Mouse (Mus musculus): Measurements from ENCODE around the gene Trim7. TPM values are rescaled to one million over a fixed set of nuclear protein-coding genes. Genes with fewer than 3 reads are reported as not detected.

Trim7 gene
- total and polyA plus RNA-seq, 3 experiments: 0.81 to 1.3 TPM; not detected in 1

GRCm38 (mm10) chr11:48841213-48841612 lies 15.3 kb downstream of the Trim7 start:
- Histone ChIP-seq H3K9ac (ENCODE audit: control insufficient read depth, low read depth, low read length, poor library complexity, severe bottlenecking) (no peak overlapping the region), H3K36me3 (ENCODE audit: control insufficient read depth in 1 of 2, insufficient read depth in 2 of 2, low read length in 2 of 2) (peaks cover 0 to 6% of the 10 kb centered on the region in 2 experiments; a peak in 2 of 4 replicates), H3K4me3 (ENCODE audit: control insufficient read depth in 1 of 2, insufficient read depth in 1 of 2, low read depth in 2 of 2, low read length in 2 of 2) (no peak overlapping the region), H3K9me3 (replicated peaks; ENCODE audit: insufficient read depth, low read length) (no peaks in the 10 kb centered on the region), H3K4me1 (ENCODE audit: control insufficient read depth in 1 of 2, insufficient read depth in 2 of 2, low read length in 2 of 2) (peaks cover 0 to 17% of the 10 kb centered on the region in 2 experiments; a peak in 2 of 4 replicates), H3K27me3 (ENCODE audit: control insufficient read depth in 1 of 2, insufficient read depth in 2 of 2, low read length in 2 of 2) (no peaks in the 10 kb centered on the region), H3K27ac (ENCODE audit: control insufficient read depth, low read depth, low read length) (no peak overlapping the region), H3K79me2 (ENCODE audit: control insufficient read depth, insufficient read depth, low read length, poor library complexity) (no peaks in the 10 kb centered on the region; the same call in 1 of the 2 replicates)
- TF ChIP-seq NRF1 (IDR thresholded peaks at IDR 0.05; ENCODE audit: insufficient read depth, low read depth, low read length, poor library complexity, severe bottlenecking) (no peak), EP300 (IDR thresholded peaks at IDR 0.05; ENCODE audit: low read depth in 1 of 2, low read length in 2 of 2) (no peak), MAFK (IDR thresholded peaks at IDR 0.05; ENCODE audit: borderline replicate concordance, low read depth, low read length) (no peak), GATA1 (IDR thresholded peaks at IDR 0.05; ENCODE audit: low read depth, low read length) (no peak), ETS1 (IDR thresholded peaks at IDR 0.05; ENCODE audit: low read depth, low read length) (no peak), POLR2AphosphoS2 (IDR thresholded peaks at IDR 0.05; ENCODE audit: low read length) (no peak), TAL1 (IDR thresholded peaks at IDR 0.05; ENCODE audit: low read length) (no peak), TCF12 (IDR thresholded peaks at IDR 0.05; ENCODE audit: low read depth, low read length) (no peak), ZKSCAN1 (IDR thresholded peaks at IDR 0.05; ENCODE audit: low read depth, low read length) (no peak), CHD2 (IDR thresholded peaks at IDR 0.05; ENCODE audit: low read length) (no peak), E2F4 (IDR thresholded peaks at IDR 0.05; ENCODE audit: borderline replicate concordance, low read depth, low read length) (no peak), USF2 (IDR thresholded peaks at IDR 0.05; ENCODE audit: borderline replicate concordance in 1 of 2, insufficient read depth in 1 of 2, low read depth in 1 of 2, low read length in 2 of 2) (no peak), RCOR1 (IDR thresholded peaks at IDR 0.05; ENCODE audit: low read depth, low read length) (no peak), UBTF (IDR thresholded peaks at IDR 0.05; ENCODE audit: borderline replicate concordance, insufficient read depth, low read depth, low read length) (no peak), NELFE (IDR thresholded peaks at IDR 0.05; ENCODE audit: low read depth, low read length) (no peak)
- DNase-seq (ENCODE audit: low read depth, low spot score): no peak

GRCm38 (mm10) chr11:48842378-48842792 lies 16.4 kb downstream of the Trim7 start:
- no peaks in the 10 kb centered on the region; a peak in 1 of 4 replicates for H3K36me3 ChIP-seq (ENCODE audit: control insufficient read depth in 1 of 2, insufficient read depth in 2 of 2, low read length in 2 of 2)
- TF ChIP-seq CHD1 (IDR thresholded peaks at IDR 0.05; ENCODE audit: low read depth, low read length): no peak
- TF ChIP-seq GABPA (IDR thresholded peaks at IDR 0.05; ENCODE audit: low read depth, low read length): no peak
- no peak for TF ChIP-seq CTCF (IDR thresholded peaks at IDR 0.05 in 2 of 3, conservative IDR thresholded peaks at IDR 0.05 in 1 of 3; ENCODE audit: control insufficient read depth in 1 of 3, insufficient read depth in 1 of 3, low read depth in 2 of 3, low read length in 3 of 3, poor library complexity in 1 of 3, severe bottlenecking in 1 of 3)
- TF ChIP-seq NRF1 (IDR thresholded peaks at IDR 0.05; ENCODE audit: insufficient read depth, low read depth, low read length, poor library complexity, severe bottlenecking): no peak
- no peak for TF ChIP-seq USF1 (IDR thresholded peaks at IDR 0.05; ENCODE audit: low read depth, low read length)
- H3K9me3 ChIP-seq (replicated peaks; ENCODE audit: insufficient read depth, low read length): no peaks in the 10 kb centered on the region
- H3K9ac ChIP-seq (ENCODE audit: control insufficient read depth, low read depth, low read length, poor library complexity, severe bottlenecking): no peak overlapping the region
- no peak overlapping the region for H3K27ac ChIP-seq (ENCODE audit: control insufficient read depth, low read depth, low read length)
- 0 out of 4 replicates have a peak, but pooled peaks cover 0 to 8% of the 10 kb centered on the region in 2 experiments for H3K4me1 ChIP-seq (ENCODE audit: control insufficient read depth in 1 of 2, insufficient read depth in 2 of 2, low read length in 2 of 2)
- no peaks in the 10 kb centered on the region; the same call in 1 of the 2 replicates for H3K79me2 ChIP-seq (ENCODE audit: control insufficient read depth, insufficient read depth, low read length, poor library complexity)
- H3K27me3 ChIP-seq (ENCODE audit: control insufficient read depth in 1 of 2, insufficient read depth in 2 of 2, low read length in 2 of 2): no peaks in the 10 kb centered on the region
- H3K4me3 ChIP-seq (ENCODE audit: control insufficient read depth in 1 of 2, insufficient read depth in 1 of 2, low read depth in 2 of 2, low read length in 2 of 2): no peak overlapping the region
- no peak for DNase-seq (ENCODE audit: low read depth, low spot score)
